Mouse (Mus musculus): ENCODE measurements around the gene Necap1.
A peak's percentile ranks its signal among the peaks of the same experiment; 100 is the strongest.

Gene Necap1

DNA sequence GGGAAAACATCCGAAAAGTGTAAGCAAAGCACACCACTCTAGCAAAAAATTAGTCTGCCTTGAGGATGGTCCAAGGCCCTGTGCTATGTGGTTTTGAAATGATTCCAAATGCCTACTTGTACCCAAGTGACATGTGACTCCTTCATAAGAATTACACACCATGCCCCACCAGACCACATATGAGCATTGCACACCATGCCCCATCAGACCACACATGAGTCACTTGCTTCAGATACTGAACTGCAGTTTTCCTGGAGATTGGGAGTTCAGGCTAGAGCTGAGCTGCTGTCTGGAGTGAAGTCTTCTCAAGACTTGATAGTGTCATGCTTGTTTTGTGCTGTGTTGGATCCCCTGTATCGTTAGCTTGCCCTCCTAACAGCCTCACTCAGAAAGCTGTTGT is 15.3 kb downstream of the Necap1 start:
- no peak for DNase-seq

GRCm38 (mm10) chr6:122892442-122893049 is 18.3 kb downstream of the Necap1 start:
- DNase-seq = peak; percentile 81 to 85

DNA sequence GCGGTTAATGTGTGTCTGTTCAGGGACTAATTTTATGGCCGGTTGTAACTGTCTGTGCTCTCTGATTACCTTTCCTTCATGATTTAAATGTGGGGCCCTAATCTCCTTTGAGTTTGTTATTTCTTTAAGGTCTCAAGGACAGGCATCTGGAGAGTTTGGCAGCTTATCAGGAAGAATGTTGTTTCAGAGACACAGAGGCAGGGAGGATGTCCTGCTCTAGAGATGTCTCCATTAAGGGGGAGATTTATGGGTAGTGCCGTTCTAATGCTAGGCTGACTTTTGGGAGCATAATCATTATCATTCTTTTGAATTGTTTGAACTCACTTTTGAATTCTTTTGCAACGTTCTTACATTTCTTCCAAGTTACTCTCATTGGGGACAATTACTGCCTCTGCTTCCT is 45.6 kb downstream of the Necap1 start:
- DNase-seq = no peak

DNA sequence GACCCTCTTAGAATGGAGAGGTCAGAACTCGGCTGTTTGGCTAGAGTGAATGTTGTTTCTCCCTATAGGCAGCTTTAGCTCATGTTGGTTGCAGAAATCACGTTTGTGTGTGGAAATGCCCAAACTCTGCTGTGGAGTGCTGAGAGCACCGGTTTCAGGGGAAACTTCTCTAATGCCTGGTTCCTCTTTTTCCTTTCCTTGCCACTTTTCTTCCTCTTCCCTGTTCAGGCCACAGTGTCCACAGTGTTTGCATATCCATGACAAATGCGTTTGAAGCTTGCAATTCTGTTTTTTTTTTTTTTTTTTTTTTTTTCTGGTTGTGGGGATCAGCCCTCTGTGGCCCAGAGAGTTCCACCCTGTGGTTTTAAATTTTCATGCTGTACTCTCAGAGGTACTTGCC is 47.2 kb downstream of the Necap1 start, which contains the start of gene Clec4a1:
TSS of gene Clec4a1 (plus strand) at position 398 of the 400 bp plus-strand sequence.
- no peak for DNase-seq

- no peak for DNase-seq
These were observed 60.6 kb downstream of the Necap1 start for GRCm38 (mm10) chr6:122934845-122935244.
